Mouse (Mus musculus) liver, adult 2 months (tissue): ENCODE measurements around the gene Vdac1. TPM values are rescaled to one million over a fixed set of nuclear protein-coding genes. Genes with fewer than 3 reads are reported as not detected.

Experiments
- DNase-seq: peaks from one replicate; pipeline ENCODE4 v3.0.0-alpha.2; 2011; ENCODE audit warnings: low read depth, low spot score; ENCODE audit errors: extremely low read depth
- H3K27ac ChIP-seq: fragments of 200-500 bp; replicated peaks from 2 replicates; pipeline ENCODE4 v1.5.1; 2012; ENCODE audit warnings: low read depth, mild to moderate bottlenecking, control low read depth, inconsistent platforms, low read length; ENCODE audit not compliant: insufficient read depth
- H3K27me3 ChIP-seq: fragments of 200-500 bp; 2 replicates; pipeline ENCODE4 v1.6.1; 2012; ENCODE audit warnings: mild to moderate bottlenecking, moderate library complexity, low read length, inconsistent platforms; ENCODE audit not compliant: control insufficient read depth, insufficient read depth
- H3K36me3 ChIP-seq: fragments of 200-500 bp; 2 replicates; pipeline ENCODE4 v1.6.1; 2012; ENCODE audit warnings: low read length, inconsistent platforms; ENCODE audit not compliant: control insufficient read depth, insufficient read depth
- H3K4me1 ChIP-seq: fragments of 200-500 bp; 2 replicates; pipeline ENCODE4 v1.6.1; 2011; ENCODE audit warnings: low read length; ENCODE audit not compliant: control insufficient read depth, insufficient read depth
- H3K4me3 ChIP-seq: fragments of 200-500 bp; 2 replicates; pipeline ENCODE4 v1.5.1; 2011; ENCODE audit warnings: low read depth, mild to moderate bottlenecking, control low read depth, low read length, moderate library complexity; ENCODE audit not compliant: insufficient read depth
- H3K79me2 ChIP-seq: fragments of 200-500 bp; 2 replicates; pipeline ENCODE4 v1.6.1; 2012; ENCODE audit warnings: inconsistent platforms, mild to moderate bottlenecking, low read length, moderate library complexity; ENCODE audit not compliant: control insufficient read depth, insufficient read depth
- H3K9ac ChIP-seq: fragments of 200-500 bp; 2 replicates; pipeline ENCODE4 v1.6.1; 2012; ENCODE audit warnings: low read depth, mild to moderate bottlenecking, control low read depth, inconsistent platforms, low read length
- CTCF ChIP-seq: fragments of 200-500 bp; IDR thresholded peaks from 2 replicates; pipeline ENCODE4 v1.5.1; 2011; ENCODE audit warnings: low read depth, low read length, control low read depth
- POLR2A ChIP-seq: fragments of 200-500 bp; IDR thresholded peaks from 2 replicates; pipeline ENCODE4 v1.6.1; 2011; ENCODE audit warnings: low read length, control low read depth; ENCODE audit not compliant: insufficient read depth; ENCODE audit errors: extremely low read depth
- WGBS: fragments of 180-500 bp; shearing (Covaris S2); methylation state at CpG from one replicate; pipeline ENCODE4 v1.1.7; 2018; 5-methylcytosine and 5-hydroxymethylcytosine counted together
- polyA plus RNA-seq: library from polyadenylated mRNA; depleted of rRNA; stranded (reverse); fragments of >200 nt; gene quantifications from 2 replicates; pipeline ENCODE4 v1.2.3, GENCODE M21; 2012
- total RNA-seq: library from RNA; depleted of rRNA; stranded (reverse); fragments of >200 nt; gene quantifications from 2 replicates; pipeline ENCODE4 v1.2.3, GENCODE M21; 2014

Gene Vdac1
- total and polyA plus RNA-seq, 2 experiments = 71.7 to 213 TPM

DNA sequence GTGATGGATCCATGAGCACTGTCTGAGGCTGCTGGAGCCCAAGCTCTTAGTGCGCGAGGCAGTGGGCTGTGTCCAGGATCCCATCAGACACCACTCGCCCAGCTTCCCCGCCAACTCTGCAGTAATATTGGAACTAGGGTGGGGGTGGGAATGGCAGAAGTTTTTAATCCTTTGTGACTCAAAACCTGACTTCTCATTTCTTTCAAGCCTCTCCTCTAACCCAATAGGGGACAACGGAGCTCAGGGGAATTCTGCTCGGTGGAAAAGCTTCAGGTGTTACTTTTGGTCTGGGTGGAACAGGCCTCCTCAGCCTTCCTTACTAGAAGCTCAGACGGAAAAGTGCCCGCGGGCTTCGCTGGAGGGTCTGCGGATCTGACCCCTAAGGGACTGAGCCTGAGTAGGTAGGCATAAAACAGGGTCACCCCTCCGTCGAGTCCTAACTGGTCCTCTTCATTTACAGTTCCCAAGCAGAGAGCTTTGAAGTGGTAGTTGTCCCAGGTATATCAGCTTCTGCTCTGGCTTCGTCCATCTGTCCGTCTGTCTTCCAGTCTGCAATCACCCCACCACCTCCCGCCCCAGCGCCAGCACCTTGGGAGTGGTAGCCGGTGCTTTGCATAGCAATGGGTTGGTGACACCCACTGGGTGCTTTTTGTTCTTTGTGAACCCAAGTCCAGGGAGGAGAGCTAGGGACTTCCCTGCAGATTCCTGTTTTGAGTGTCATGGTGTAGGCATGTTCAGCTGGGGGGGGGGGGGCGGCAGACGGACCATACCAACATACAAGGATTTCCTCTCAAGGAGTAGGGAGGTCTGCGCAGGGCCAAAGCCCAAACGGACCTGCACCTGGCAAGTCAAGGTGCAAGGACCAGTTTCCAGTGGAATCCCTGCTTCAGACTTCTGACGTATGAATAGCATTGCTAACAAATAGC is 36.0 kb upstream of the Vdac1 start:
- Histone ChIP-seq H3K9ac (no peak overlapping the region), H3K4me3 (no peak overlapping the region), H3K27ac (no peak overlapping the region), H3K79me2 (no peaks in the 10 kb centered on the region), H3K36me3 (no peaks in the 10 kb centered on the region), H3K27me3 (no peaks in the 10 kb centered on the region), H3K4me1 (no peaks in the 10 kb centered on the region)
- WGBS = 80% methylated on average over 23 of the region's 23 CpGs
- TF ChIP-seq CTCF = no peak
- no peak for TF ChIP-seq POLR2A
- no peak for DNase-seq

DNA sequence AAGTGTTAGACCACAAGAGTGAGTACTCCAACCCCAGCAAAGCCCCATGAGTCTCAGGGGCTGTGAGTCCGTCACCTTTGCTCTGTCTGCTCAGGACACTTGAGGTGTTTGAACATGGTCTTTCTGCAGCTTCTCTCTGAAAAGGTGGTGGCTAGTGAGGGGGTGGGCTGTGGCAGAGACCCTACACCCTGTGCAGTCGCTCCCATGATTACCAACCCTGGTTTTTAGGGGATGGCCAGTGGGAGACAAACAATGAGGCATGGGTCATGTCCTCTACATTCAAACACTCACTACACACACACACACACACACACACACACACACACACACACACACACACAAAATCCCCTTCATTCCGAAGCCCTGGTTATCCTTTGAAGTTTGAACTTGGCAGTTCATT is 33.3 kb upstream of the Vdac1 start:
- H3K79me2 ChIP-seq = no peaks in the 10 kb centered on the region
- H3K9ac ChIP-seq = no peak overlapping the region
- no peak overlapping the region for H3K27ac ChIP-seq
- no peaks in the 10 kb centered on the region for H3K27me3 ChIP-seq
- no peaks in the 10 kb centered on the region for H3K4me1 ChIP-seq
- H3K4me3 ChIP-seq = no peak overlapping the region
- no peak for DNase-seq
- no peaks in the 10 kb centered on the region for H3K36me3 ChIP-seq
- 75% methylated on average over 3 of the region's 3 CpGs for WGBS
- TF ChIP-seq CTCF = no peak

DNA sequence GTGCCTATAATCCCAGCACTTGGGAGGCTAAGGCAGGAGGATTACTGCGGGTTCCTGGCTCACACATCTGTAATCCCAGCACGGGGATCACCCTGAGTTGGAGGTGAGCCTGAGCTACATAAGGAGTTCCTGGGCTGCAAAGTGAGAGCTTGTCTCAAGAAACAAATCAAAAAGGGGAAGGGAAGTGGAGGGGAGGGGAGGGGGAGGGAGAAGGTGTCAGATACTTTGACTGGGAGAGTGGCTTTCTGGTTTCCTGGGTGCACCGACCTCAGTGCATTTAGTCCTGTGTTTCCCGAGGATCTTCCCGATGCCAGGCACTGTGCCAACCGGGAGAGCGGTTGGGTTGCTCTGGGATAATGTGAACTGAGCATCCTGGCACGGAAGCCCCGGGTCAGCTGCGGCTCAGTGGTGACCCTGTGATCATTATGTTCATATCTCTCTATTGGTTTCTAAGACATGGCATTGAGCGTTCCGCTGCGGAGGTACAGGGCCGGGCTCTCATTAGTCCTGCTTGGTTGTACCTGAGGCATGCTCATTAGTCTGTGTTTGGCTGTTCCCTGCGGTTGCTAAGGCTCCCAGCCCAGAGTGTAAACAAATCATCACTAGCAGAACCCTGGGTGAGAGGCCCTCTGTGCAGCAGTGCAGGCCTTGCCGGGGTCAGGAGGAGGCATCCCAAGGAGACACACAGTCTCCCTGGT is 28.1 kb upstream of the Vdac1 start:
- Histone ChIP-seq H3K4me1 (no peaks in the 10 kb centered on the region), H3K36me3 (no peaks in the 10 kb centered on the region), H3K4me3 (no peak overlapping the region), H3K79me2 (no peaks in the 10 kb centered on the region), H3K27me3 (no peaks in the 10 kb centered on the region), H3K9ac (no peak overlapping the region), H3K27ac (no peak overlapping the region)
- 43% methylated on average over 16 of the region's 16 CpGs for WGBS
- TF ChIP-seq CTCF = no peak
- TF ChIP-seq POLR2A = no peak
- DNase-seq = peak; percentile 10

DNA sequence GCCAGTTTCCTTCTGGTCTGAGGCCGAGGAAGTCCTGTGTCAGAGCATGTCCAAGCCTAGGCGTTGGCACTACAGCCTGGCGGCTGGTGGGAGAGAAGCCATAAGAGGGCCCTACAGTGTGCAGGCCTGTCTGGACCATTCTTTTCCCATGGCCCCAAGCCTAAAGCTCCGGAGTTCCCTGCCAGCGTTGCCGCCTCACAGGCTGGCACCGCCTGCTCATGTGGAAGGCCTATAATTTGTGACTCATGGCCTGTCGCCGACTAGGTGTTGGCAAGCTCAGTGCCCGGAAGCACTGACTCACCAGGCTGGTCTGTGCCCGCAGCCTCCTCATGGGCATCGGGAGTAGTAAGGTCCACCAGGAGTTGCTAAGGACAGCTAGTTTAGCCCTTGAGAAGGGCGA is 27.0 kb upstream of the Vdac1 start:
- H3K4me3 ChIP-seq = no peak overlapping the region
- H3K27ac ChIP-seq = no peak overlapping the region
- no peaks in the 10 kb centered on the region for H3K27me3 ChIP-seq
- TF ChIP-seq POLR2A = no peak
- TF ChIP-seq CTCF = no peak
- H3K36me3 ChIP-seq = no peaks in the 10 kb centered on the region
- H3K4me1 ChIP-seq = no peaks in the 10 kb centered on the region
- H3K9ac ChIP-seq = no peak overlapping the region
- no peak for DNase-seq
- H3K79me2 ChIP-seq = no peaks in the 10 kb centered on the region
- 93% methylated on average over 13 of the region's 13 CpGs for WGBS

DNA sequence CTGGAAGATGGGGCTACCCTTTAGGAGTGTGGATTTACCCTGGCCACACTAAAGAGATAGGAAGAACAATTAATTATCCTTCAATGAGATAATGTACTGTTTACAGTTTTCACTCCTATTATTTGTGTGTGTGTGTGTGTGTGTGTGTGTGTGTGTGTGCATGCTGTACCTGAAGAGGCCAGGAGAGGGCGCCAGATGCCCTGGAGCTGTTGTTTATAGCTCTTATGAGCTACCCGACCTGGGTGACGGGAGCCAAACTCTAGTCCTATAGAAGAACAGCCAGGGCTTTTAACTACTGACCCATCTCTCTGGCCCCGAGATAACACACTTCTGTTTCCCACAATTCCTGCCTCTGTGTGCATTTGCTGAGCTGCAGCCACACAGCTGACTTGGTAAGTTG is 25.4 kb upstream of the Vdac1 start:
- H3K79me2 ChIP-seq = no peaks in the 10 kb centered on the region
- no peak overlapping the region for H3K9ac ChIP-seq
- H3K36me3 ChIP-seq = no peaks in the 10 kb centered on the region
- WGBS = 90% methylated on average over 4 of the region's 4 CpGs
- H3K4me1 ChIP-seq = no peaks in the 10 kb centered on the region
- TF ChIP-seq POLR2A = no peak
- no peak for TF ChIP-seq CTCF
- DNase-seq = no peak
- H3K4me3 ChIP-seq = no peak overlapping the region
- H3K27ac ChIP-seq = no peak overlapping the region
- no peaks in the 10 kb centered on the region for H3K27me3 ChIP-seq

DNA sequence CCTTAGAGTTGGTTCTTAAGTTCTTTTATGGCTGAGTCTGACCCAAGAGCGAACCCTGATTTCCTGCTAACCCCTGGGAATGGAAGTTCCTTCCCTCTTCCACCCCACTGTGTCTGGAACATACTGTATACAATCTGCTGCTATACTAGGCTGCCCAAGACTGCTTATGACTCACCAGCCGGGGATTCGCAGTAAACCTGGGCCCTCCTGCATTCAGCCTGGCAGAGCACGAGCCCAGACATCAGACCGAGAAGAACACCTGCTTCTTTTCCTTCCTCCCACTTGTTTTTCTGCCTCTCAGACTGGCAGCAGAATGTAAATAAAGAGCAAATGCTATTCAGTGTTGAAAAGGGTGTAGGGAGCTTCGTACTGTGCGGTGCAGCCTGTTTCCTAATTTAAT is 24.7 kb upstream of the Vdac1 start:
- 79% methylated on average over 7 of the region's 7 CpGs for WGBS
- Histone ChIP-seq H3K79me2 (no peaks in the 10 kb centered on the region), H3K27ac (no peak overlapping the region), H3K27me3 (no peaks in the 10 kb centered on the region), H3K4me1 (no peaks in the 10 kb centered on the region), H3K4me3 (no peak overlapping the region), H3K36me3 (no peaks in the 10 kb centered on the region), H3K9ac (no peak overlapping the region)
- no peak for TF ChIP-seq CTCF
- no peak for TF ChIP-seq POLR2A
- no peak for DNase-seq
